Mouse (Mus musculus) megakaryocyte, embryonic 14.5 days (primary cell): Measurements from ENCODE around the gene Lat.

ENCODE experiments used
- FLI1 ChIP-seq: IDR thresholded peaks from 2 replicates; pipeline ENCODE4 v1.6.1; 2012; ENCODE audit warnings: low read length, inconsistent platforms, mixed read lengths
- GATA1 ChIP-seq: IDR thresholded peaks from 3 replicates; pipeline ENCODE4 v1.6.1; 2012; ENCODE audit warnings: mixed read lengths, low read length, inconsistent platforms, borderline replicate concordance

- TF ChIP-seq GATA1 (no peak), FLI1 (no peak)
Observed at GRCm38 (mm10) chr7:126356793-126357591, 12.4 kb downstream of the Lat start.
